16 mouse cellular contexts compared by ENCODE assay signal in genomic region chr12:91707807-91708206, GRCm38 (mm10).
DNase-seq lines count a peak whose midpoint lies in the region; ATAC-seq lines count a peak whose summit lies in the region.
"Had no signal": no experiment of that assay in that cellular context is flagged by ENCODE, and none has a peak within 500 bp of the region (broad histone marks: within the 10 kb centered on the region; RNA-seq: fewer than 3 reads in every experiment).

No protein-coding gene starts in this region.

- DNase-seq in right cerebral cortex, postnatal 4 days: peak; percentile 41
- DNase-seq in right cerebral cortex, adult 18-20 months: no peak
- DNase-seq: cerebellum, adult 18-20 months; cerebellum, postnatal 25 days; gastrocnemius, postnatal 36 days; lung, embryonic 14.5 days; right cerebral cortex, postnatal 25 days had no signal

- H3K4me3 ChIP-seq in hindbrain, embryonic 13.5 days: no peak overlapping the region
- no peak overlapping the region for H3K4me3 ChIP-seq in hindbrain, embryonic 12.5 days
- no peak overlapping the region for H3K4me3 ChIP-seq in midbrain, embryonic 13.5 days (replicated peaks)
- H3K4me3 ChIP-seq in midbrain, embryonic 16.5 days (ENCODE audit: low read depth, low read length): no peak overlapping the region
- H3K4me3 ChIP-seq: embryonic facial prominence, embryonic 12.5 days; limb, embryonic 15.5 days had no signal

- no peak overlapping the region for H3K27ac ChIP-seq in hindbrain, embryonic 13.5 days
- no peak overlapping the region for H3K27ac ChIP-seq in hindbrain, embryonic 12.5 days
- H3K27ac ChIP-seq in midbrain, embryonic 13.5 days: no peak overlapping the region
- H3K27ac ChIP-seq in midbrain, embryonic 16.5 days (ENCODE audit: low read length): no peak overlapping the region
- H3K27ac ChIP-seq: embryonic facial prominence, embryonic 12.5 days; hindbrain, embryonic 14.5 days; limb, embryonic 15.5 days; liver, embryonic 14.5 days had no signal

- H3K4me1 ChIP-seq in hindbrain, embryonic 13.5 days (replicated peaks): peaks cover 18% of the 10 kb centered on the region; the same call in 1 of the 2 replicates
- H3K4me1 ChIP-seq in hindbrain, embryonic 12.5 days: no peaks in the 10 kb centered on the region
- H3K4me1 ChIP-seq in midbrain, embryonic 13.5 days (replicated peaks): peaks cover 10% of the 10 kb centered on the region
- no peaks in the 10 kb centered on the region for H3K4me1 ChIP-seq in midbrain, embryonic 16.5 days (ENCODE audit: control insufficient read depth, insufficient read depth, low read length)
- H3K4me1 ChIP-seq: embryonic facial prominence, embryonic 12.5 days had no signal

- no peaks in the 10 kb centered on the region for H3K36me3 ChIP-seq in hindbrain, embryonic 13.5 days
- no peaks in the 10 kb centered on the region for H3K36me3 ChIP-seq in hindbrain, embryonic 12.5 days
- no peaks in the 10 kb centered on the region for H3K36me3 ChIP-seq in midbrain, embryonic 13.5 days
- no peaks in the 10 kb centered on the region for H3K36me3 ChIP-seq in midbrain, embryonic 16.5 days (ENCODE audit: control insufficient read depth, insufficient read depth, low read length)
- H3K36me3 ChIP-seq: embryonic facial prominence, embryonic 12.5 days; limb, embryonic 15.5 days had no signal

- ATAC-seq in hindbrain, embryonic 13.5 days (ENCODE audit: low FRiP score): peak; percentile 57; the same call in 1 of the 2 replicates
- ATAC-seq in hindbrain, embryonic 12.5 days (ENCODE audit: low FRiP score): no peak
- 0 out of 2 replicates have a peak, but pooled peaks have one; percentile 37 for ATAC-seq in midbrain, embryonic 13.5 days
- no peak for ATAC-seq in midbrain, embryonic 16.5 days
- no peak for ATAC-seq in inflammation-experienced regulatory T-cells, adult 6 months

- no peaks in the 10 kb centered on the region for H3K27me3 ChIP-seq in hindbrain, embryonic 13.5 days
- H3K27me3 ChIP-seq in hindbrain, embryonic 12.5 days: no peaks in the 10 kb centered on the region
- H3K27me3 ChIP-seq in midbrain, embryonic 13.5 days: no peaks in the 10 kb centered on the region
- no peaks in the 10 kb centered on the region for H3K27me3 ChIP-seq in midbrain, embryonic 16.5 days (ENCODE audit: control insufficient read depth, insufficient read depth, low read depth, low read length)
- H3K27me3 ChIP-seq: embryonic facial prominence, embryonic 12.5 days; limb, embryonic 15.5 days had no signal

- WGBS in hindbrain, embryonic 13.5 days: 83% methylated on average over 4 of the region's 4 CpGs
- WGBS in hindbrain, embryonic 12.5 days: 87% methylated on average over 4 of the region's 4 CpGs
- 79% methylated on average over 4 of the region's 4 CpGs for WGBS in midbrain, embryonic 13.5 days
- whole genome bisulfite sequencing in midbrain, embryonic 16.5 days: 79% methylated on average over 4 of the region's 4 CpGs

- no peak overlapping the region for H3K4me2 ChIP-seq in hindbrain, embryonic 13.5 days
- no peak overlapping the region for H3K4me2 ChIP-seq in hindbrain, embryonic 12.5 days (replicated peaks)
- H3K4me2 ChIP-seq in midbrain, embryonic 13.5 days (replicated peaks): no peak overlapping the region
- no peak overlapping the region for H3K4me2 ChIP-seq in midbrain, embryonic 16.5 days (ENCODE audit: low read length)
- H3K4me2 ChIP-seq: embryonic facial prominence, embryonic 12.5 days; hindbrain, embryonic 14.5 days; limb, embryonic 15.5 days; lung, embryonic 14.5 days had no signal

- no peaks in the 10 kb centered on the region for H3K9me3 ChIP-seq in hindbrain, embryonic 13.5 days
- H3K9me3 ChIP-seq in hindbrain, embryonic 12.5 days (replicated peaks): no peaks in the 10 kb centered on the region
- no peaks in the 10 kb centered on the region for H3K9me3 ChIP-seq in midbrain, embryonic 13.5 days
- no peaks in the 10 kb centered on the region for H3K9me3 ChIP-seq in midbrain, embryonic 16.5 days (replicated peaks; ENCODE audit: control insufficient read depth, low read length, poor library complexity, severe bottlenecking)
- H3K9me3 ChIP-seq: embryonic facial prominence, embryonic 12.5 days; limb, embryonic 15.5 days had no signal

- no peak overlapping the region for H3K9ac ChIP-seq in hindbrain, embryonic 13.5 days
- no peak overlapping the region for H3K9ac ChIP-seq in hindbrain, embryonic 12.5 days
- H3K9ac ChIP-seq in midbrain, embryonic 13.5 days (replicated peaks): no peak overlapping the region
- H3K9ac ChIP-seq in midbrain, embryonic 16.5 days (ENCODE audit: low read depth, low read length): no peak overlapping the region
- H3K9ac ChIP-seq: embryonic facial prominence, embryonic 12.5 days; hindbrain, embryonic 14.5 days; limb, embryonic 15.5 days; liver, embryonic 14.5 days; lung, embryonic 14.5 days had no signal

Comparison
In these comparisons a context has a peak if more than half of its experiments do, and no peak if none do; other contexts are left out.
1. ATAC-seq: peak in hindbrain, embryonic 13.5 days (single experiment) and midbrain, embryonic 13.5 days (single experiment); none in hindbrain, embryonic 12.5 days (single experiment), midbrain, embryonic 16.5 days (single experiment) and inflammation-experienced regulatory T-cells, adult 6 months (single experiment).